Mouse (Mus musculus) cerebellum, adult 8-10 months (tissue): ENCODE results near the gene Sypl.

Experiments used
- DNase-seq: peaks from one replicate; pipeline ENCODE4 v3.0.0; 2022

Gene Sypl

GRCm38 (mm10) chr12:33007176-33007575 is 53.5 kb downstream of the Sypl start:
- no peak for DNase-seq

GRCm38 (mm10) chr12:33008305-33009110 is 54.8 kb downstream of the Sypl start:
- no peak for DNase-seq

- DNase-seq, result no peak
Observed at GRCm38 (mm10) chr12:33009206-33009966, 55.7 kb downstream of the Sypl start.

GRCm38 (mm10) chr12:33010026-33010425 is 56.3 kb downstream of the Sypl start:
- no peak for DNase-seq

- DNase-seq, result no peak
Observed at GRCm38 (mm10) chr12:33014050-33014796, 60.5 kb downstream of the Sypl start.

GRCm38 (mm10) chr12:33015103-33015502 is 61.4 kb downstream of the Sypl start:
- no peak for DNase-seq

- no peak for DNase-seq
Observed at GRCm38 (mm10) chr12:33016824-33017705, 63.4 kb downstream of the Sypl start.

- no peak for DNase-seq
Observed at GRCm38 (mm10) chr12:33018601-33019000, 64.9 kb downstream of the Sypl start.

- DNase-seq, result no peak
Observed at GRCm38 (mm10) chr12:33020011-33020410, 66.3 kb downstream of the Sypl start.

- DNase-seq, result no peak
Observed at GRCm38 (mm10) chr12:33021140-33021539, 67.4 kb downstream of the Sypl start.

- DNase-seq, result no peak
Observed at GRCm38 (mm10) chr12:33021751-33022150, 68.1 kb downstream of the Sypl start.

GRCm38 (mm10) chr12:33024524-33024923 is 70.8 kb downstream of the Sypl start:
- DNase-seq, result no peak

- DNase-seq, result peak; percentile 74
Observed at GRCm38 (mm10) chr12:33027093-33027492, 73.4 kb downstream of the Sypl start.

- DNase-seq, result no peak
Observed at GRCm38 (mm10) chr12:33028109-33028691, 74.5 kb downstream of the Sypl start.

GRCm38 (mm10) chr12:33028708-33029107 is 75.0 kb downstream of the Sypl start:
- no peak for DNase-seq
